Mouse (Mus musculus): ENCODE measurements around the gene Slc39a3. TPM values are rescaled to one million over a fixed set of nuclear protein-coding genes. Genes with fewer than 3 reads are reported as not detected.

The Slc39a3 gene
- total RNA-seq, 1 experiment = 12.6 TPM

DNA sequence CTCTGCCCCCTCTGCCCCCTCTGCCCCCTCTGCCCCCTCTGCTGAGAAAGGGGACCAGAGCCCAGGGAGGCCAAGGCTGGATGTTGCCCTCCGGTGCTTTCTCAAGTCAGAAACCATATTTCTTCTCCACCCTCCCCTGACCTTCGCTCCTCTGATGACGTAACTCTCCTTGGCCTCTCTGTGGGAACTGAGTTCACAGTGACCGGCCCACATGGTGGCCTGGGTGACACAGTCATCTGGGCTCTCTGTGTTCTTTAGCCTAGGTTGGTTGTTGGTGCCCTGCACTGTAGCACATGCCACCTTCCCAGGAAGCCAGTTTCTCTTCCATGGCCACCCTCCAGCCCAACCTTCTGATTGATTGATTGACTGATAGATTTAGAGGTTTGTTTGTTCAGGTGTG lies 54.8 kb downstream of the Slc39a3 start:
- Histone ChIP-seq H3K9me3 (ENCODE audit: control insufficient read depth, insufficient read depth, low read depth, low read length) (no peaks in the 10 kb centered on the region), H3K4me3 (ENCODE audit: insufficient read depth in 1 of 2, low read depth in 1 of 2, low read length in 2 of 2, poor library complexity in 1 of 2, severe bottlenecking in 1 of 2) (no peak overlapping the region), H3K27ac (ENCODE audit: insufficient read depth, low read depth, low read length, poor library complexity, severe bottlenecking) (no peak overlapping the region), H3K9ac (ENCODE audit: insufficient read depth, low read depth, low read length, poor library complexity, severe bottlenecking) (no peak overlapping the region), H3K36me3 (ENCODE audit: control insufficient read depth, insufficient read depth, low read length, poor library complexity, severe bottlenecking) (no peaks in the 10 kb centered on the region), H3K4me1 (ENCODE audit: control insufficient read depth in 2 of 2, insufficient read depth in 2 of 2, low read length in 2 of 2, poor library complexity in 1 of 2) (peaks cover 0 to 6% of the 10 kb centered on the region in 2 experiments; a peak in 1 of 4 replicates)
- no peak for TF ChIP-seq ZC3H11A (IDR thresholded peaks at IDR 0.05; ENCODE audit: borderline replicate concordance, low read depth, low read length)
- TF ChIP-seq HCFC1 (IDR thresholded peaks at IDR 0.05; ENCODE audit: borderline replicate concordance, insufficient read depth, low read length) = no peak
- TF ChIP-seq CHD2 (IDR thresholded peaks at IDR 0.05; ENCODE audit: low read depth, low read length) = no peak
- TF ChIP-seq MAFK (IDR thresholded peaks at IDR 0.05; ENCODE audit: insufficient read depth, low read depth, low read length) = no peak
- TF ChIP-seq ZNF384 (IDR thresholded peaks at IDR 0.05; ENCODE audit: low read depth, low read length) = no peak
- no peak for DNase-seq (ENCODE audit: low read depth, low spot score)
- in situ Hi-C loops (cut with MboI; ENCODE audit: low sequenced_read_pairs in 2 of 2, unreplicated experiment in 2 of 2) = loop anchor here in 1 of 2 experiments (10.0 kb wide), 1 partner anchor 58 kb away; no protein-coding TSS in a partner anchor

DNA sequence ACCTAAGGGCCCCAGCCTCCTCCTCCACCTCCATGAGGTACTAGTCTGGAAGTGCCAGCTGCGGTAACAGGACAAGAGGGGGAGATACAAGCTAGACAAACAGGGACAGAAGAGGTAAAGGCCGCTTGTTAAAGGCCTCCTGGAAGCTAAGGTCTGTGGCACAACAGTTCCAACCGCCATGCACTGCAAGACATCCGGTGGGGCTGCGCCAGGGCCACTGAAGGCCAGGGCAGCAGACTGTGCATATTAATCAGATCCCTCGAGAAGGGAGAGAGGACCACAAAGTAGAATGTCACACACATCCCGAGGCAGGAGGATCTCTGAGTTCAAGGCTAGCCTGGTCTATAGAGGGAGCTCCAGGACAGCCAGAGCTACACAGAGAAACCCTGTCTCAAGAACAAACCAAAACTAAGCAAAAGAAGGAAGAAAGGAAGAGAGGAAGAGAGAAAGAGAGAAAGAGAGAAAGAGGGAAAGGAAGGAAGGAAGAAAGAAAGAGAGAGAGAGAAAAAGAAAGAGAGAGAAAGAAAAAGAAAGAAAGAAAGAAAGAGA lies 55.6 kb downstream of the Slc39a3 start:
- Histone ChIP-seq H3K27ac (ENCODE audit: insufficient read depth, low read depth, low read length, poor library complexity, severe bottlenecking) (no peak overlapping the region), H3K9ac (ENCODE audit: insufficient read depth, low read depth, low read length, poor library complexity, severe bottlenecking) (no peak overlapping the region), H3K4me1 (ENCODE audit: control insufficient read depth in 2 of 2, insufficient read depth in 2 of 2, low read length in 2 of 2, poor library complexity in 1 of 2) (peaks cover 0 to 6% of the 10 kb centered on the region in 2 experiments; a peak in 1 of 4 replicates), H3K9me3 (ENCODE audit: control insufficient read depth, insufficient read depth, low read depth, low read length) (no peaks in the 10 kb centered on the region), H3K4me3 (ENCODE audit: insufficient read depth in 1 of 2, low read depth in 1 of 2, low read length in 2 of 2, poor library complexity in 1 of 2, severe bottlenecking in 1 of 2) (no peak overlapping the region), H3K36me3 (ENCODE audit: control insufficient read depth, insufficient read depth, low read length, poor library complexity, severe bottlenecking) (no peaks in the 10 kb centered on the region)
- TF ChIP-seq CHD2 (IDR thresholded peaks at IDR 0.05; ENCODE audit: low read depth, low read length) = no peak
- in situ Hi-C loops (cut with MboI; ENCODE audit: low sequenced_read_pairs in 2 of 2, unreplicated experiment in 2 of 2) = loop anchor here in 1 of 2 experiments (10.0 kb wide), 1 partner anchor 57 kb away; no protein-coding TSS in a partner anchor
- DNase-seq (ENCODE audit: low read depth, low spot score) = no peak

Other genes with a start within 250 kb of the Slc39a3 start
- 31.4 and 39.6 TPM in 2 replicates for gene Sf3a2, start 239.2 kb downstream of the Slc39a3 start, total RNA-seq (2012; rRNA removed)
- gene Plekhj1, start 238.8 kb downstream of the Slc39a3 start, total RNA-seq (2012; rRNA removed) = 77.2 and 87.1 TPM in 2 replicates
- 1.0 and 1.9 TPM in 2 replicates for gene Amh, start 232.2 kb downstream of the Slc39a3 start, total RNA-seq (2012; rRNA removed)
- gene Jsrp1, start 223.9 kb downstream of the Slc39a3 start, total RNA-seq (2012; rRNA removed) = 0.67 and 1.0 TPM in 2 replicates
- gene Oaz1, start 210.8 kb downstream of the Slc39a3 start, total RNA-seq (2012; rRNA removed) = 823 and 1,116 TPM in 2 replicates
- 2.4 and 6.9 TPM in 2 replicates for gene Lingo3, start 193.4 kb downstream of the Slc39a3 start, total RNA-seq (2012; rRNA removed)
- gene Lsm7, start 182.2 kb downstream of the Slc39a3 start, total RNA-seq (2012; rRNA removed) = 385 and 464 TPM in 2 replicates
- 38.9 and 66.1 TPM in 2 replicates for gene Sppl2b, start 182.2 kb downstream of the Slc39a3 start, total RNA-seq (2012; rRNA removed)
- 0.26 TPM in 1 of 2 replicates, not detected in the other for gene Tmprss9, start 165.6 kb downstream of the Slc39a3 start, total RNA-seq (2012; rRNA removed)
- gene Timm13, start 136.5 kb downstream of the Slc39a3 start, total RNA-seq (2012; rRNA removed) = 219 and 244 TPM in 2 replicates
- gene Lmnb2, start 119.2 kb downstream of the Slc39a3 start, total RNA-seq (2012; rRNA removed) = 66.5 and 88.2 TPM in 2 replicates
- gene Gadd45b, start 107.4 kb downstream of the Slc39a3 start, total RNA-seq (2012; rRNA removed) = 26.4 and 36.0 TPM in 2 replicates
- gene Gng7, start 22.5 kb downstream of the Slc39a3 start, total RNA-seq (2012; rRNA removed) = 0.79 and 0.94 TPM in 2 replicates
- 1.1 and 1.3 TPM in 2 replicates for gene Diras1, start 11.8 kb downstream of the Slc39a3 start, total RNA-seq (2012; rRNA removed)
- 113 and 116 TPM in 2 replicates for gene Sgta, start 22.8 kb upstream of the Slc39a3 start, total RNA-seq (2012; rRNA removed)
- gene Thop1, start 32.6 kb upstream of the Slc39a3 start, total RNA-seq (2012; rRNA removed) = 155 and 174 TPM in 2 replicates
- 0.94 and 2.2 TPM in 2 replicates for gene Creb3l3, start 61.4 kb upstream of the Slc39a3 start, total RNA-seq (2012; rRNA removed)
- gene Map2k2, start 68.5 kb upstream of the Slc39a3 start, total RNA-seq (2012; rRNA removed) = 115 and 121 TPM in 2 replicates
- gene Zbtb7a, start 97.8 kb upstream of the Slc39a3 start, total RNA-seq (2012; rRNA removed) = 15.7 and 30.1 TPM in 2 replicates
- gene Pias4, start 130.5 kb upstream of the Slc39a3 start, total RNA-seq (2012; rRNA removed) = 37.8 and 50.7 TPM in 2 replicates
- 2,093 and 2,486 TPM in 2 replicates for gene Eef2, start 139.2 kb upstream of the Slc39a3 start, total RNA-seq (2012; rRNA removed)
- 65.1 and 66.4 TPM in 2 replicates for gene Dapk3, start 145.6 kb upstream of the Slc39a3 start, total RNA-seq (2012; rRNA removed)
- 0.54 and 0.79 TPM in 2 replicates for gene 4930442H23Rik, start 146.4 kb upstream of the Slc39a3 start, total RNA-seq (2012; rRNA removed)
- gene Nmrk2, start 164.6 kb upstream of the Slc39a3 start, total RNA-seq (2012; rRNA removed) = not detected in 2 replicates
- gene Atcay, start 193.4 kb upstream of the Slc39a3 start, total RNA-seq (2012; rRNA removed) = 4.1 and 5.5 TPM in 2 replicates
- 0.67 and 4.7 TPM in 2 replicates for gene Zfr2, start 195.7 kb upstream of the Slc39a3 start, total RNA-seq (2012; rRNA removed)
- 0.85 and 5.0 TPM in 2 replicates for gene Matk, start 215.5 kb upstream of the Slc39a3 start, total RNA-seq (2012; rRNA removed)
- 114 and 138 TPM in 2 replicates for gene Mrpl54, start 229.5 kb upstream of the Slc39a3 start, total RNA-seq (2012; rRNA removed)
- 72.3 and 90.2 TPM in 2 replicates for gene Apba3, start 229.5 kb upstream of the Slc39a3 start, total RNA-seq (2012; rRNA removed)

Data from ES-E14 (cell line).